ENCODE assay signal across 9 mouse cellular contexts in genomic region chr9:7829531-7830528, GRCm38 (mm10). TPM values are rescaled to one million over a fixed set of nuclear protein-coding genes. Genes with fewer than 3 reads are reported as not detected.
DNase-seq lines count a peak whose midpoint lies in the region; ATAC-seq lines count a peak whose summit lies in the region.
"Had no signal": no experiment of that assay in that cellular context is flagged by ENCODE, and none has a peak within 500 bp of the region (broad histone marks: within the 10 kb centered on the region; RNA-seq: fewer than 3 reads in every experiment).

No protein-coding gene starts in this region.

- H3K36me3 ChIP-seq in limb, embryonic 13.5 days = peaks cover 48% of the 10 kb centered on the region
- peaks cover 71% of the 10 kb centered on the region for H3K36me3 ChIP-seq in limb, embryonic 10.5 days
- H3K36me3 ChIP-seq in heart, embryonic 14.5 days (ENCODE audit: control insufficient read depth, insufficient read depth, low read length) = peaks cover 29% of the 10 kb centered on the region

- H3K27ac ChIP-seq in limb, embryonic 13.5 days = no peak overlapping the region
- no peak overlapping the region for H3K27ac ChIP-seq in limb, embryonic 10.5 days
- H3K27ac ChIP-seq in heart, embryonic 14.5 days (replicated peaks in 1 of 2; ENCODE audit: control insufficient read depth in 1 of 2, insufficient read depth in 1 of 2, low read depth in 2 of 2, low read length in 2 of 2) = 0 out of 4 replicates have a peak overlapping the region, but pooled peaks have one; percentile 14 to 49

- H3K27me3 ChIP-seq in limb, embryonic 13.5 days = no peaks in the 10 kb centered on the region
- no peaks in the 10 kb centered on the region for H3K27me3 ChIP-seq in limb, embryonic 10.5 days (ENCODE audit: low read depth, poor library complexity, severe bottlenecking)
- no peaks in the 10 kb centered on the region for H3K27me3 ChIP-seq in heart, embryonic 14.5 days (ENCODE audit: control insufficient read depth, insufficient read depth, low read length)

- no peak overlapping the region for H3K9ac ChIP-seq in limb, embryonic 13.5 days
- H3K9ac ChIP-seq in heart, embryonic 14.5 days (ENCODE audit: low read length) = peak overlapping the region; percentile 34; the same call in 1 of the 2 replicates

- no peaks in the 10 kb centered on the region for H3K9me3 ChIP-seq in limb, embryonic 13.5 days
- H3K9me3 ChIP-seq in limb, embryonic 10.5 days (replicated peaks) = no peaks in the 10 kb centered on the region
- no peaks in the 10 kb centered on the region for H3K9me3 ChIP-seq in heart, embryonic 14.5 days (ENCODE audit: control insufficient read depth, low read length)

- no peak; the same call in 1 of the 2 replicates for ATAC-seq in limb, embryonic 13.5 days (ENCODE audit: low FRiP score, low read depth)
- ATAC-seq in activated CD4-positive, CD25-positive, alpha-beta regulatory T cell, adult 4 months = peak; percentile 66
- ATAC-seq in heart, embryonic 14.5 days (ENCODE audit: insufficient number of reproducible peaks, insufficient read depth, low FRiP score, low read depth) = peak; percentile 82
- ATAC-seq in megakaryocyte-erythroid progenitor cell, adult 5-6 weeks (replicated peaks; ENCODE audit: low FRiP score, low TSS enrichment, poor library complexity, severe bottlenecking) = peak; percentile 86

- peaks cover 28% of the 10 kb centered on the region for H3K4me1 ChIP-seq in limb, embryonic 13.5 days
- H3K4me1 ChIP-seq in limb, embryonic 10.5 days = peaks cover 9% of the 10 kb centered on the region; the same call in 1 of the 2 replicates
- H3K4me1 ChIP-seq in heart, embryonic 14.5 days (ENCODE audit: control insufficient read depth in 2 of 2, insufficient read depth in 2 of 2, low read length in 2 of 2) = peaks cover 10 to 32% of the 10 kb centered on the region in 2 experiments

- H3K4me3 ChIP-seq in limb, embryonic 13.5 days = no peak overlapping the region
- H3K4me3 ChIP-seq in limb, embryonic 10.5 days = no peak overlapping the region
- no peak overlapping the region for H3K4me3 ChIP-seq in heart, embryonic 14.5 days (ENCODE audit: control insufficient read depth in 1 of 2, insufficient read depth in 1 of 2, low read depth in 1 of 2, low read length in 2 of 2)

- H3K4me2 ChIP-seq in limb, embryonic 13.5 days (replicated peaks) = 0 out of 2 replicates have a peak overlapping the region, but pooled peaks have one; percentile 19
- peak overlapping the region; percentile 26 for H3K4me2 ChIP-seq in heart, embryonic 14.5 days (ENCODE audit: low read length)

- DNase-seq in limb, embryonic 10.5 days (ENCODE audit: low spot score) = no peak
- DNase-seq in urinary bladder, adult 2 months (ENCODE audit: low spot score) = no peak
- no peak for DNase-seq in kidney, adult 11 months
- DNase-seq in thymus, postnatal 14 days = no peak
- DNase-seq: gastrocnemius, postnatal 10 days had no signal

- WGBS in limb, embryonic 13.5 days = 86% methylated on average over 9 of the region's 9 CpGs
- 83% methylated on average over 9 of the region's 9 CpGs for WGBS in limb, embryonic 10.5 days
- WGBS in heart, embryonic 14.5 days = 34% methylated on average over 9 of the region's 9 CpGs

RNA-seq across cellular contexts. Expression of gene Birc2, which starts 7.0 kb away (rescaled TPM):
- polyA plus RNA-seq in limb, embryonic 13.5 days (2015; fragmentation: Nextera tagmentation; extraction: Ambion mirVana) = 42.7 and 43.5 TPM in 2 replicates
- polyA plus RNA-seq in limb, embryonic 10.5 days (2016; fragmentation: Nextera tagmentation; extraction: Ambion mirVana) = 26.8 and 37.6 TPM in 2 replicates
- polyA plus RNA-seq in activated CD4-positive, CD25-positive, alpha-beta regulatory T cell, adult 4 months (2017; shearing (Covaris generic)) = 10 to 100 TPM; 94.9 to 96.7 TPM
- polyA plus RNA-seq in heart, embryonic 14.5 days (2014; fragmentation: Nextera tagmentation; extraction: Ambion mirVana) = 29.5 and 32.6 TPM in 2 replicates
- total RNA-seq in megakaryocyte-erythroid progenitor cell, adult 5-6 weeks (2014; fragmentation: Nextera tagmentation) = 34.6 and 41.7 TPM in 2 replicates
- total RNA-seq in megakaryocyte-erythroid progenitor cell, adult 5-6 weeks (2017) = 36.7 and 61.3 TPM in 2 replicates
- 23.6 and 27.7 TPM in 2 replicates for polyA plus RNA-seq in urinary bladder, adult 2 months (2012; rRNA removed)

RNA-seq across cellular contexts. Expression of gene Birc3, which starts 43.2 kb away (rescaled TPM):
- polyA plus RNA-seq in limb, embryonic 13.5 days (2015; fragmentation: Nextera tagmentation; extraction: Ambion mirVana) = 10.6 and 11.4 TPM in 2 replicates
- polyA plus RNA-seq in limb, embryonic 10.5 days (2016; fragmentation: Nextera tagmentation; extraction: Ambion mirVana) = 7.4 and 8.2 TPM in 2 replicates
- 100 to 1,000 TPM; 111 to 118 TPM for polyA plus RNA-seq in activated CD4-positive, CD25-positive, alpha-beta regulatory T cell, adult 4 months (2017; shearing (Covaris generic))
- polyA plus RNA-seq in heart, embryonic 14.5 days (2014; fragmentation: Nextera tagmentation; extraction: Ambion mirVana) = 4.3 and 5.5 TPM in 2 replicates
- total RNA-seq in megakaryocyte-erythroid progenitor cell, adult 5-6 weeks (2014; fragmentation: Nextera tagmentation) = 6.8 and 8.8 TPM in 2 replicates
- total RNA-seq in megakaryocyte-erythroid progenitor cell, adult 5-6 weeks (2017) = 9.9 and 33.6 TPM in 2 replicates
- polyA plus RNA-seq in urinary bladder, adult 2 months (2012; rRNA removed) = 18.2 and 21.2 TPM in 2 replicates

Comparison
In these comparisons a context has a peak if more than half of its experiments do, and no peak if none do; other contexts are left out.
1. H3K27ac ChIP-seq: peak in heart, embryonic 14.5 days (2 of 2); none in limb, embryonic 13.5 days (single experiment) and limb, embryonic 10.5 days (single experiment).